ENCODE assay signal across 8 mouse cellular contexts in genomic region chr3:122635246-122635645, GRCm38 (mm10). TPM values are rescaled to one million over a fixed set of nuclear protein-coding genes. Genes with fewer than 3 reads are reported as not detected.
DNase-seq lines count a peak whose midpoint lies in the region; ATAC-seq lines count a peak whose summit lies in the region.

No protein-coding gene starts in this region.

- H3K27ac ChIP-seq in midbrain, embryonic 10.5 days (replicated peaks): 0 out of 2 replicates have a peak overlapping the region, but pooled peaks have one; percentile 17
- no peak overlapping the region for H3K27ac ChIP-seq in midbrain, embryonic 13.5 days
- peak overlapping the region; percentile 33 for H3K27ac ChIP-seq in heart, embryonic 16.5 days (ENCODE audit: low read length)
- peak overlapping the region; percentile 85 for H3K27ac ChIP-seq in limb, embryonic 10.5 days

- 25% methylated on average over 12 of the region's 12 CpGs for WGBS in midbrain, embryonic 10.5 days
- 28% methylated on average over 12 of the region's 12 CpGs for WGBS in midbrain, embryonic 13.5 days
- 23% methylated on average over 12 of the region's 12 CpGs for WGBS in heart, embryonic 16.5 days
- WGBS in limb, embryonic 10.5 days: 13% methylated on average over 12 of the region's 12 CpGs

- no peak overlapping the region for H3K4me2 ChIP-seq in midbrain, embryonic 13.5 days (replicated peaks)
- H3K4me2 ChIP-seq in heart, embryonic 16.5 days (ENCODE audit: low read depth, low read length): peak overlapping the region; percentile 38

- no peak for DNase-seq in midbrain, embryonic 10.5 days (ENCODE audit: low spot score)
- DNase-seq in limb, embryonic 10.5 days (ENCODE audit: low spot score): peak; percentile 70
- DNase-seq in yolk sac, embryonic 10.5 days (ENCODE audit: low spot score): no peak
- DNase-seq in urinary bladder, postnatal 14 days (ENCODE audit: low spot score): no peak
- no peak for DNase-seq in urinary bladder, postnatal 36 days (ENCODE audit: low spot score in 2 of 2)
- DNase-seq in c-Kit-positive CD71-positive TER-119-positive erythroid progenitor cells, embryonic 14.5 days (ENCODE audit: low spot score): no peak

- H3K27me3 ChIP-seq in midbrain, embryonic 10.5 days (ENCODE audit: low read depth, poor library complexity, severe bottlenecking): no peaks in the 10 kb centered on the region
- H3K27me3 ChIP-seq in midbrain, embryonic 13.5 days: 0 out of 2 replicates have a peak, but pooled peaks cover 4% of the 10 kb centered on the region
- H3K27me3 ChIP-seq in heart, embryonic 16.5 days (ENCODE audit: control insufficient read depth, insufficient read depth, low read length): no peaks in the 10 kb centered on the region
- H3K27me3 ChIP-seq in limb, embryonic 10.5 days (ENCODE audit: low read depth, poor library complexity, severe bottlenecking): no peaks in the 10 kb centered on the region

- H3K36me3 ChIP-seq in midbrain, embryonic 10.5 days: no peaks in the 10 kb centered on the region
- no peaks in the 10 kb centered on the region for H3K36me3 ChIP-seq in midbrain, embryonic 13.5 days
- H3K36me3 ChIP-seq in heart, embryonic 16.5 days (ENCODE audit: control insufficient read depth, insufficient read depth): no peaks in the 10 kb centered on the region
- H3K36me3 ChIP-seq in limb, embryonic 10.5 days: no peaks in the 10 kb centered on the region

- no peaks in the 10 kb centered on the region for H3K9me3 ChIP-seq in midbrain, embryonic 10.5 days (replicated peaks)
- H3K9me3 ChIP-seq in midbrain, embryonic 13.5 days: no peaks in the 10 kb centered on the region
- H3K9me3 ChIP-seq in heart, embryonic 16.5 days (replicated peaks; ENCODE audit: control insufficient read depth, low read length): no peaks in the 10 kb centered on the region
- no peaks in the 10 kb centered on the region for H3K9me3 ChIP-seq in limb, embryonic 10.5 days (replicated peaks)

- H3K9ac ChIP-seq in midbrain, embryonic 13.5 days (replicated peaks): no peak overlapping the region
- no peak overlapping the region for H3K9ac ChIP-seq in heart, embryonic 16.5 days (ENCODE audit: low read length)

- ATAC-seq in midbrain, embryonic 13.5 days: no peak
- no peak for ATAC-seq in heart, embryonic 16.5 days (replicated peaks; ENCODE audit: extremely low read depth, insufficient read depth, low FRiP score)

- no peak overlapping the region for H3K4me3 ChIP-seq in midbrain, embryonic 10.5 days
- H3K4me3 ChIP-seq in midbrain, embryonic 13.5 days (replicated peaks): no peak overlapping the region
- no peak overlapping the region for H3K4me3 ChIP-seq in heart, embryonic 16.5 days (ENCODE audit: low read length)
- H3K4me3 ChIP-seq in limb, embryonic 10.5 days: peak overlapping the region; percentile 15; the same call in 1 of the 2 replicates

- peaks cover 9% of the 10 kb centered on the region for H3K4me1 ChIP-seq in midbrain, embryonic 10.5 days
- H3K4me1 ChIP-seq in midbrain, embryonic 13.5 days (replicated peaks): 0 out of 2 replicates have a peak, but pooled peaks cover 7% of the 10 kb centered on the region
- H3K4me1 ChIP-seq in heart, embryonic 16.5 days (ENCODE audit: control insufficient read depth, insufficient read depth, low read length): no peaks in the 10 kb centered on the region
- peaks cover 38% of the 10 kb centered on the region for H3K4me1 ChIP-seq in limb, embryonic 10.5 days

RNA-seq across cellular contexts. Expression of gene Fnbp1l, which starts 15.7 kb away (rescaled TPM):
- polyA plus RNA-seq in midbrain, embryonic 10.5 days (2016; fragmentation: Nextera tagmentation; extraction: Ambion mirVana): 50.5 and 62.7 TPM in 2 replicates
- polyA plus RNA-seq in midbrain, embryonic 13.5 days (2015; fragmentation: Nextera tagmentation; extraction: Ambion mirVana): 214 and 234 TPM in 2 replicates
- 22.9 and 27.5 TPM in 2 replicates for polyA plus RNA-seq in heart, embryonic 16.5 days (2015; fragmentation: Nextera tagmentation; extraction: Ambion mirVana)
- 50.1 and 68.5 TPM in 2 replicates for polyA plus RNA-seq in limb, embryonic 10.5 days (2016; fragmentation: Nextera tagmentation; extraction: Ambion mirVana)
